Mouse (Mus musculus) neural tube, embryonic 12.5 days (tissue): ENCODE data around the gene Cwc25. TPM values are rescaled to one million over a fixed set of nuclear protein-coding genes. Genes with fewer than 3 reads are reported as not detected.
"Not testable (repeated sequence)": the region's sequence is repeated elsewhere in the genome, so short reads cannot be mapped to it uniquely, and the experiment has no call there.

Source experiments
- ATAC-seq: fragments of 200-750 bp; cut with Nextera tagmentation; 2 replicates; pipeline ENCODE4 v1.8.0; 2017; ENCODE audit warnings: low read depth, mild to moderate bottlenecking, moderate TSS enrichment, moderate library complexity; ENCODE audit not compliant: low FRiP score
- H3K27ac ChIP-seq: fragments of 300-500 bp; sonication (generic); 2 replicates; pipeline ENCODE4 v1.5.1; 2016
- H3K27me3 ChIP-seq: fragments of 300-500 bp; sonication (generic); replicated peaks from 2 replicates; pipeline ENCODE4 v1.6.1; 2016; ENCODE audit warnings: mild to moderate bottlenecking
- H3K36me3 ChIP-seq: fragments of 300-500 bp; sonication (generic); 2 replicates; pipeline ENCODE4 v1.6.1; 2016; ENCODE audit warnings: mild to moderate bottlenecking
- H3K4me1 ChIP-seq: fragments of 300-500 bp; sonication (generic); 2 replicates; pipeline ENCODE4 v1.6.1; 2016
- H3K4me2 ChIP-seq: fragments of 300-500 bp; sonication (generic); replicated peaks from 2 replicates; pipeline ENCODE4 v1.6.1; 2016; ENCODE audit warnings: mild to moderate bottlenecking
- H3K4me3 ChIP-seq: fragments of 300-500 bp; sonication (generic); 2 replicates; pipeline ENCODE4 v1.5.1; 2016
- H3K9ac ChIP-seq: fragments of 300-500 bp; sonication (generic); 2 replicates; pipeline ENCODE4 v1.6.1; 2016; ENCODE audit warnings: mild to moderate bottlenecking
- H3K9me3 ChIP-seq: fragments of 300-500 bp; sonication (generic); 2 replicates; pipeline ENCODE4 v1.6.1; 2016; ENCODE audit warnings: mild to moderate bottlenecking
- WGBS: fragments of 180-500 bp; shearing (Covaris S2); methylation state at CpG from one replicate; pipeline ENCODE4 v1.1.7; 2016; 5-methylcytosine and 5-hydroxymethylcytosine counted together
- polyA plus RNA-seq: library from polyadenylated mRNA; unstranded; fragments of >200 nt; fragmentation: Nextera tagmentation; extraction: Ambion mirVana; gene quantifications from 2 replicates; pipeline ENCODE4 v1.2.1, GENCODE M21; 2016

Gene Cwc25
- polyA plus RNA-seq, 1 experiment from 2014 or later: 23.4 TPM

DNA sequence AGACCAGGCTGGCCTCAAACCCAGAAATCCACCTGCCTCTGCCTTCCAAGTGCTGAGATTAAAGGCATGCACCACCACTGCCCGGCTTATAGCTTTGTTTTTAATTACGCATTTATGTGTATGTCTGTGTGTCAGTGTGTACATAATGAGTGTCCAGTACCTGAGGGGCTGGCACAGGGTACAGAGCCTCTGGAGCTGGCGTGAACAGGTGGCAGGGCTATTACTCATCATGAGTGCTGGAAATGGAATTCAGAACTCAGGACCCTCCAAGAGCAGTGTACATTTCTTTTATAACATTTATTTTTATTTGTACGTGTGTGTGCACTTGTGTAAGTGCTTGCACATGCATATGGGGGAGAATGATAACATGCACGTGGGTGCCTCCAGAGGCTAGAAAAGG, 29.7 kb downstream of the Cwc25 start:
- Histone ChIP-seq H3K4me3 (no peak overlapping the region), H3K9me3 (no peaks in the 10 kb centered on the region), H3K27ac (no peak overlapping the region), H3K27me3 (no peaks in the 10 kb centered on the region), H3K36me3 (peaks cover 9% of the 10 kb centered on the region), H3K4me2 (no peak overlapping the region), H3K4me1 (no peaks in the 10 kb centered on the region), H3K9ac (no peak overlapping the region)
- ATAC-seq: no peak
- 91% methylated on average over 5 of the region's 5 CpGs for WGBS

DNA sequence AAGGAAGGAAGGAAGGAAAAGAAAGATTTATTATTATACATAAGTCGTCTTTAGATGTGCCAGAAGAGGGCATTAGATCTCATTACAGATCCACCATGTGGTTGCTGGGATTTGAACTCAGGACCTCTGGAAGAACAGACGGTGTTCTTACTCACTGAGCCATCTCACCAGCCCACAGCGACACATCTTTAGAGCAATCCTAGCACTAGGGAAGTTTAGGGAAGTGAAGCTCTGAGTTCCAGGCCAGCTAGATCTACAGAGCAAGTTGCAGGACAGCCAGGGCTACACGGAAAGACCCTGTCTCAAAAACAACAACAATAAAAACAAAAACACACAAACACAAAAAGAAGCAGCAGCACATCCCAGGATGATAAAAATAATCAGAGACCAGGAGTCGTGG, 31.5 kb downstream of the Cwc25 start:
- H3K9me3 ChIP-seq, H3K4me2 ChIP-seq, ATAC-seq, H3K9ac ChIP-seq, H3K27ac ChIP-seq, H3K4me3 ChIP-seq, H3K4me1 ChIP-seq, H3K27me3 ChIP-seq: not testable (repeated sequence)
- peaks cover 20% of the 10 kb centered on the region for H3K36me3 ChIP-seq
- WGBS: 89% methylated on average over 5 of the region's 5 CpGs

DNA sequence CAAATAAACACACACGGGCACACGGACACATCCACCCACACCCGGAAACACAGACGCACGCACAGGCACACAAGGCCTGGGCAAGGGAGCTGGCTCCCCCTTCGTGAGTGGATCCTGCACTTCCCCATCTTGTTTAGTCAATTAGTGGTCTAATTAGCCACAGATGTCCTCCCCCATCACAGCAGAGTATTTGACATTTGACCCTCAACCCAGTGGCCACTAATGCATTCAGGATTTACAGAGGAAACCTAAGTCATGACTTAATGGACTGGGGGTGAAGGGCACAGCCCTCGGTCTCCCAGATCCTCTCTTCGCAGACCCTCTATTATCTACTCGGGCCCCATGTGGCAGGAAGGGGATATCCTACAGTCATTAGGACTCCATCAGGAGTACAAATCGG, 32.7 kb downstream of the Cwc25 start:
- Histone ChIP-seq H3K9me3 (no peaks in the 10 kb centered on the region), H3K4me2 (no peak overlapping the region), H3K27me3 (no peaks in the 10 kb centered on the region), H3K4me1 (no peaks in the 10 kb centered on the region), H3K36me3 (peaks cover 31% of the 10 kb centered on the region), H3K9ac (no peak overlapping the region), H3K4me3 (no peak overlapping the region), H3K27ac (no peak overlapping the region)
- WGBS: 53% methylated on average over 10 of the region's 10 CpGs
- no peak for ATAC-seq

DNA sequence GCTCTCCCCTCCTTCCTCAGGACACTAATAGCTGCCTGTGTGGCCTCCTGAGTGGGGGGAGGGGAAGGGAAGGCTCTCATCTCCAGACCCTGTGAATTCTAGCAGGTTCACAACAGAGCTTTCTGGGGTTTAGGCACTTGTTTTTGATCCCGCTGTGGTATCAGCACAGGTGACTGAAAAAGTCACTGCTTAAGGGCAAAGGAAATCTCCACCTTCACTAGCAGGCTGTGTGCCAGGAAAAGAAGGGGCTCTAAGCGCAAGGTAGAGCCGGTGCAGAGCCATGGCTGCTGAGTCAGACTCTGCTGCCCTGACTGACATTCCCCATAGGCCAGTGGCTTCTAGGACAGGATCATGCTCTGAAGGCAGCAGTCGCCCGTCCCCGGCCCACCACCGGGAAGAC, 37.6 kb downstream of the Cwc25 start:
- Histone ChIP-seq H3K4me1 (no peaks in the 10 kb centered on the region), H3K9me3 (no peaks in the 10 kb centered on the region), H3K36me3 (peaks cover 80% of the 10 kb centered on the region), H3K9ac (no peak overlapping the region), H3K4me3 (no peak overlapping the region), H3K27ac (no peak overlapping the region), H3K4me2 (no peak overlapping the region), H3K27me3 (no peaks in the 10 kb centered on the region)
- WGBS: 86% methylated on average over 7 of the region's 7 CpGs
- ATAC-seq: no peak

DNA sequence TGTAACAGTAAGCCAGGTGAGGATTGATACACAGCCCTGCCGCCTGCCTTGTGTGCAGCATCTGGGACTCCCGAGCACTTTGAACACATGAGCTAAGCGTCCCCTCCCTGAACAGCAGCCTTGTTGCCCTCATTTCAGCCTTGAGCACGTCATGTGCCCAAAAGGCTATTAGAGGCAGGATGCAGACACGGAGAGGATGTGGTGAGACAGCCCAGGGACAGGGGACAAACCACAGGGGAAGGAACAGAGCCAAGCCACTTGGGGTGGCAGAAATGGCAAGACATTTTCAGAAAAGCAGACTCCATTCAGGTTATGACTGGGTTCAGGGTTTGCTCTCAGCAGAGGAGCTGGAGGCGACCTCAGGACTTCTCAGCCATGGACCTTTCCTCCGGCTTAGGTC, 38.0 kb downstream of the Cwc25 start:
- WGBS: 79% methylated on average over 7 of the region's 7 CpGs
- Histone ChIP-seq H3K27me3 (no peaks in the 10 kb centered on the region), H3K4me3 (no peak overlapping the region), H3K9ac (no peak overlapping the region), H3K36me3 (peaks cover 84% of the 10 kb centered on the region), H3K4me2 (no peak overlapping the region), H3K27ac (no peak overlapping the region), H3K4me1 (no peaks in the 10 kb centered on the region), H3K9me3 (no peaks in the 10 kb centered on the region)
- no peak for ATAC-seq

DNA sequence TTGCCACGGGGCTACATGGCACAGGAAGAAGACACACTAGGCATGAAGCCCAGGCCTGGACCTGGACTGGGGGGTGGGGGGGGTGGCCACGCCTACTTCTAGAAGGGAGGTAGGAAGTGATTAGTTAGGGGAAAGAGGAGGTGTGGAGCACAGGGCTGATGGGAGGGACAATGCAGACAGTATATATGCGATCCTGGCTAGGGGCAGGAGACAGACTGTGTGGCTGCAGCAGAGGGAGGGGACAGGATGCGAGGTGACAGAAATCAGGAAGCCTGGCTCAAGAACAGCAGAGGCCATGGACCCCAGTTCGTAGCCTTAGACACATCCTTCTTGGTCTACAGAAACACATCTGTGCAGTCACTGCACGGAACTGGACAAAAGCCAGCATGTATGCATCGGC, 42.6 kb downstream of the Cwc25 start:
- 88% methylated on average over 7 of the region's 7 CpGs for WGBS
- Histone ChIP-seq H3K4me1 (no peaks in the 10 kb centered on the region), H3K9ac (no peak overlapping the region), H3K36me3 (peaks cover 95% of the 10 kb centered on the region), H3K27ac (no peak overlapping the region), H3K9me3 (peaks cover 6% of the 10 kb centered on the region; the same call in 1 of the 2 replicates), H3K27me3 (no peaks in the 10 kb centered on the region), H3K4me3 (no peak overlapping the region), H3K4me2 (no peak overlapping the region)
- no peak for ATAC-seq

DNA sequence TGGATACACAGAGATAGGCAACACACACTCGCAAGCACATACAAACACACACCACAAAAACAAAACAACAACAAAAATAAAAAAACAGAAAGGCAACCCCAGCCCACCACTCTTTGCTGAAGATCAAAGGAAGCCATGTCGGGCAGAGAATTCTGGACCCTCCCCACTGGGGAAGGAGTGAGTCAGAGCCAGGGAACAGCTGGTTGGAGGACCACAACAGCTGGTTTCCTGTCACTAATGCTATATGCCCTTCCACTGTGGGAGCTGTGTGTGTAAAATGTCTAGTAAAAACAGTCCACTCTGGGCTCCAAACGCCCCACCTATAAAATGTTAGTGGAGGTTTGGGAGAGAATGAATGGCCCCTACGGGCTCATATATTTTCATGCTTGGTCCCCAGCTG, 45.0 kb downstream of the Cwc25 start:
- 94% methylated on average over 4 of the region's 4 CpGs for WGBS
- Histone ChIP-seq H3K4me3 (no peak overlapping the region), H3K27me3 (no peaks in the 10 kb centered on the region), H3K4me1 (no peaks in the 10 kb centered on the region), H3K4me2 (no peak overlapping the region), H3K9ac (no peak overlapping the region), H3K9me3 (peaks cover 6% of the 10 kb centered on the region; the same call in 1 of the 2 replicates), H3K27ac (no peak overlapping the region), H3K36me3 (peaks cover 93% of the 10 kb centered on the region)
- ATAC-seq: no peak

DNA sequence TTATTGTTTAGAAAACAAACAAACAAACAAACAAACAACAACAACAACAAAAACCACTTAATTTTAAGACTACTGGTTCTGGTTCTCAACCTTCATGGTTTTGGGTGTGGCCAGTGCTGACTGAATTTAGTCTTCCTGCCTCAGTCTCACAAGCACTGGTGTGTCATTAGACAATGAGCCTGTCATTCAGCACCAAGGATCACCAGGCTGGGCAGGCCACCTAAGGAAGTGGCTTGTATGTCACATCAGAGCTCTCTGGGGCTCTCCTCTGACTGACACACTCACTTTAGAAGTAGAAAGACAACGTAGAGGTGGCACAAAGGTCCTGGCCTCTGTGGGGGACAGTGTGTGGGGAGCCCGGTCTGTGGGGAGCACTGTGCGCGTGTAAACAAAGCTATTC, 47.3 kb downstream of the Cwc25 start:
- H3K9ac ChIP-seq: no peak overlapping the region
- H3K27me3 ChIP-seq: no peaks in the 10 kb centered on the region
- no peak overlapping the region for H3K4me2 ChIP-seq
- ATAC-seq: no peak
- 92% methylated on average over 4 of the region's 4 CpGs for WGBS
- no peak overlapping the region for H3K27ac ChIP-seq
- peaks cover 86% of the 10 kb centered on the region for H3K36me3 ChIP-seq
- no peaks in the 10 kb centered on the region for H3K4me1 ChIP-seq
- peaks cover 6% of the 10 kb centered on the region; the same call in 1 of the 2 replicates for H3K9me3 ChIP-seq
- H3K4me3 ChIP-seq: no peak overlapping the region

DNA sequence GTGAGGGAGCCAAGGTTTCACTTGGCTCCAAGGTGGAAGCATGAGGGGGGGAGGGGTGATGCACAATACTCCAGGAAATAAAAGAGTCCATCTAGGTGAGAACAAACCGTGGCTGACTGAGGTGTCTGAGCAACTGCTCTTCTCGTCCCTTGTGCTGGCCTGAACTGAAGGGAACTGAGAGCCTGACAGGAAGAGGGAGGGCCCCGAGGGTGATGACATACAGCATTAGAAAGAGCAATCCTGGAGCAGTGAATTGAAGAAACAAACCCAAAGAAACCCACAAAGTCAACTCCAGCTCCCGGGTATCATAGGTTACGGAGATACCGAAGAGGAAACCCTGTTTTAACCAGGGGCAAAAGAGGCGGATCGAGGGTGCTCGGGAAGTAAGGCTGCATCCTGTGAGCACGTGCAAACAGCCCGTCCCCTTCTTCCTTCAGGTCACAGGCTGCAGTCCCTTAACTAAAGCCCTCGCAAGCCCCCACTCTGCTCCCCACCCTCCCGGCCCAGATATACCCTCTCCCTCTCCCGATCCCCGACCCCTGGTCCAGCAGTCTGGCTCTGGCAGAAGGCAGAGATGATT, 48.0 kb downstream of the Cwc25 start:
- Histone ChIP-seq H3K36me3 (peaks cover 86% of the 10 kb centered on the region), H3K4me2 (no peak overlapping the region), H3K27ac (no peak overlapping the region), H3K27me3 (no peaks in the 10 kb centered on the region), H3K9ac (no peak overlapping the region), H3K4me3 (no peak overlapping the region), H3K9me3 (peaks cover 6% of the 10 kb centered on the region; the same call in 1 of the 2 replicates), H3K4me1 (no peaks in the 10 kb centered on the region)
- ATAC-seq: no peak
- WGBS: 85% methylated on average over 15 of the region's 15 CpGs

DNA sequence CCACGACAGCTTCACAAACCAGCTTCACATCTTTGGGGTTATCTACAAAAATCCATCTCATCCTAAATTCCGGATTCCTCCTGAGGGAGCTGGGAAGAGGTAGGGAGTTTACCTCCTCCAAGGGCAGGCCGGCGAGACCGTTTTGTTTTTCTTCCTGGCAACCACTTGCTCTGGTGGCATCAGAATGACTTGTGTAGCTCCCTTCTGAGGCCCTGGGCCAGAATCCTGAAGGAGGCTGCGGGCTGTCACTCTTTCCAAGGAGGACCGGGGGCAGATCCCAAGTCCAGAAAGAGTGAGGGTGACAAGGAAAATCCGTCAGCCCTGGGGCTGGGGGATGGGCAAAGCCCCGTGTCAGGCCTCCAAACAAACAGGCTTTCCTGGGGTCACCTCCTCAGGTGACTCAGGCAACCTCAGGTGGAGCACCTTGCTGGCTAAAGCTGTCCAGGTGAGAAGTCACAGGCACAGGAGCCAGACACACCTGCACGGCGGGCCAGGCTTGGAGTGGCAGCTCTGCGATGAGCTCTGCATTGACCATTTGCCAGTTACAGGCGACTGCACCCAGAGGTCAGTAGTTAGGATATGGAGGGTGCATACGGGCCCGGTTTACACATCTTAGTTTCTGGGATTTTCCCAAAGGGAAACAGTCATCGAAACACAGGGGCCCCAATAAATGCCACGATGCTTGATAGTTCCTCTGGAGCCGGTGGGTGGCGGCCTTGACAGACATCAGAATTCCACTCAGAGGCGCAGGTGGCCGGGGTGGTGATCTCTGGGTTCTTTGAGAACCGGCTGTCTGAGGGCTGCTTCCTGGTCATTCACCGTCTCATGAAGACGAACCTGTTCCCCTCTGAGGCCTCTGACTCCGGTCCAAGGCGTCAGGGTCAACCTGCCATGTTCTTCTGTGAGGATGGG, 48.7 kb downstream of the Cwc25 start:
- Histone ChIP-seq H3K4me2 (no peak overlapping the region), H3K4me1 (no peaks in the 10 kb centered on the region), H3K27me3 (no peaks in the 10 kb centered on the region), H3K4me3 (no peak overlapping the region), H3K9me3 (peaks cover 6% of the 10 kb centered on the region; the same call in 1 of the 2 replicates), H3K9ac (no peak overlapping the region), H3K27ac (no peak overlapping the region), H3K36me3 (peaks cover 90% of the 10 kb centered on the region)
- WGBS: 89% methylated on average over 26 of the region's 26 CpGs
- no peak for ATAC-seq

DNA sequence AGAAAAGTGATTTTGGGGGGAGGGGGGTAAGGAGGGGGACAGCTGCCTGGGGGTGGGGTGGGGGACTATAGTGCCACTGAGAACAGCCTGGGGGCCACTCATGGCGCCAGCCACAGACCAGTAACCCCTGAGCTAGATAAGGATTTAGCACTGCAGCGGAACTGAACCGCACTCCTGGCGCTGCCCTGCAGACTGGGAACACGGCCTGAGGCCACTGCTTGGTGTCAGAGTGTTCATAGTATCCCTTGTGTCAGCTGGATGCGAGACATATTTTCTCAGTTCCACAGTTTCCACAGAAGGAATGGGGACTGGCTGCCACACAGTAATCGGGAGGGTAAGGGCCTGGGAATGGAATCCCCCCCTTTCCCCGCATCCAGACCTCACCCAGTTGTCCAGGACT, 50.3 kb downstream of the Cwc25 start:
- WGBS: 90% methylated on average over 8 of the region's 8 CpGs

DNA sequence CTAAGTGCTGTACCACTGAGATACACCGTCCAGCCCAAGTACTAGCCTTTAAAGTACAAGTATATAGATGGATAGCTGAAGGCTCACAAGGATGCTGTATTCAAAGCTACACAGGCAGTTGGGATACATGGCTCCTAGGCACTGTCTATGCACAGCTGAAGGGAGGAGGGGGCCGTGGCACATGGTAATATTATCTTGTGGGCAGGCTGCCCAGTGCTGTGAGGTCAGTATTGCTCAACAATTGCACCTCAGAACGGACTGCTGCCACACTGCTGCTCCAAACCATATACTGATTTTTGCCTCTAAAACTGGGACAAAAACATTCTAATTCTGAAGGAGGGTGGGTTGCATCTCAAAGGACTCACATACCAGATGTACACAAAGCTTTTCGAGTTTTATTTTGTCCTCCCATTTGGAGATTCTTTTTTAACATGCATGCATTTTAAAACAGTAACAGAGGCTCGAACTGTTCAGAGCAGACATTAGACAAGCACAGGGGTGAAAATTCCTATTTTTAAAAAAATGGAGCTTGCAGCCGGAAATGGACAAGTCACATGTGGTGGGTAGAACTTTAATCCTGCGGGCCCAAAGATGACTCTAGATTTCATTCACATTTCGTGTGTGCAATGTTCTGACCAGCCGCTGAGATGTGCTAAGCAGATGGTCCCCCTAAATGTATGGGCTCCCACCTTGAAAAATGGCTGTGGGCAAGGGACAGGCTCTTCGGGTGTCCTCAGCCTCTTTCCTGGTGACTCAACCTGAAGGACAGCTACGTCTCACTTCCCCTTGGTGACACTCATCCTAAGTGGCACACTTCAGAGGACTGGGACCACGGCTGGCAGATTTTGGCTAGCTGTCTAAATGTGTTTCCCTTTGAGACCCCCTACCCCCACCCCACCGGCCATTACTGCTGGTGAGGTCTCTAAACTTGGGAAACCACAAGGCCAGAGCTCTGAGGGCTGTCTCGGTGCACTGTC, 51.3 kb downstream of the Cwc25 start:
- peaks cover 82% of the 10 kb centered on the region for H3K36me3 ChIP-seq
- no peaks in the 10 kb centered on the region for H3K9me3 ChIP-seq
- 93% methylated on average over 14 of the region's 14 CpGs for WGBS
- H3K27ac ChIP-seq: no peak overlapping the region
- ATAC-seq: no peak
- no peaks in the 10 kb centered on the region for H3K4me1 ChIP-seq
- no peaks in the 10 kb centered on the region for H3K27me3 ChIP-seq
- no peak overlapping the region for H3K9ac ChIP-seq
- H3K4me3 ChIP-seq: no peak overlapping the region
- no peak overlapping the region for H3K4me2 ChIP-seq

More for the DNA sequence above, 50.3 kb downstream of the Cwc25 start:
- H3K9me3 ChIP-seq: no peaks in the 10 kb centered on the region
- no peaks in the 10 kb centered on the region for H3K27me3 ChIP-seq
- H3K27ac ChIP-seq: no peak overlapping the region
- H3K4me2 ChIP-seq: no peak overlapping the region
- peaks cover 89% of the 10 kb centered on the region for H3K36me3 ChIP-seq
- H3K9ac ChIP-seq: no peak overlapping the region
- no peaks in the 10 kb centered on the region for H3K4me1 ChIP-seq
- H3K4me3 ChIP-seq: no peak overlapping the region
- no peak for ATAC-seq
